Mouse (Mus musculus): ENCODE data around the gene Gna12.

DNA sequence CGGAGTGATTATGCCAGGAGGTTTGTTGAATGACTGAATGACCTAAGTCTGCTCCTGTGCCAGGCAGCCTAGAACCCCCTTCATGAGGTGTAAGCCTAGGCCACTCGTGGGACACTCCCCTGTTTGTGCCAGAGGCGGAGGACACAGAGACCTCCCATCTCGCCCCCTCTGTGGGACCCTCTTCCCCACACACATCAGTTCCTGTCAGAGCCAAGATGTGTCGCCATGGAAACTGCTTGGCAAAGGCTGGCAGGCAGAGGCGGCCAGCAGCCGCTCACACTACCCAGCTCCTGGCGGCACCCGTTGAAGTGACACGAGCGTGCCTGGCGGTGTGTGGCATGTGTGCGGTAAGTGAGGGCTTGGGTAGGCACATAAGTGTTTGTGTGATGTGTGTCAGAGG is 106.4 kb downstream of the Gna12 start, which contains the start of gene Amz1:
- TF ChIP-seq CTCF (IDR thresholded peaks at IDR 0.05; ENCODE audit: extremely low read depth, insufficient read depth, low read length), result no peak
- no peak for TF ChIP-seq POLR2A (IDR thresholded peaks at IDR 0.05; ENCODE audit: extremely low read depth, insufficient read depth, low read length)

Data from cortical plate, adult 2 months (tissue).